Mouse (Mus musculus) gastrocnemius, adult 2 months (tissue): ENCODE data around the gene Egfr. TPM values are rescaled to one million over a fixed set of nuclear protein-coding genes. Genes with fewer than 3 reads are reported as not detected.
A peak's percentile ranks its signal among the peaks of the same experiment; 100 is the strongest.

Experiments used
- DNase-seq: peaks from one replicate; pipeline ENCODE4 v3.0.0; 2022
- H3K27ac ChIP-seq: fragments of 200-600 bp; 2 replicates; pipeline ENCODE4 v1.8.1; 2022; ENCODE audit warnings: mild to moderate bottlenecking
- H3K4me3 ChIP-seq: fragments of 200-600 bp; 2 replicates; pipeline ENCODE4 v1.8.1; 2022; ENCODE audit warnings: mild to moderate bottlenecking, moderate library complexity
- CTCF ChIP-seq: fragments of 200-600 bp; IDR thresholded peaks from 2 replicates; pipeline ENCODE4 v1.8.1; 2022; ENCODE audit warnings: antibody characterized with exemption, mild to moderate bottlenecking, moderate library complexity
- intact Hi-C: fragments of 180-260 bp; cut with DNase I; formaldehyde crosslinking; loops from one replicate; pipeline ENCODE4 v1.15.1; 2025
- long read RNA-seq, 2 experiments: library from polyadenylated mRNA; stranded (forward); transcript quantifications; one replicate each; pipeline ENCODE4 v2.0.0; 2021
- total RNA-seq, 2 experiments: library from RNA; stranded (reverse); gene quantifications; 2 replicates each; pipeline ENCODE4 v1.2.3; 2021

Gene Egfr
- total RNA-seq = 10 to 100 TPM; 12.2 to 14.7 TPM
- long read RNA-seq, experiment 1, partial matches to known transcripts = 0 of 2 reads
- long read RNA-seq, experiment 1, other reads (novel, unspliced or antisense) = 0 of 2 reads
- long read RNA-seq, experiment 2, partial matches to known transcripts = 0 of 1 reads
- long read RNA-seq, experiment 2, other reads (novel, unspliced or antisense) = 1 of 1 reads

DNA sequence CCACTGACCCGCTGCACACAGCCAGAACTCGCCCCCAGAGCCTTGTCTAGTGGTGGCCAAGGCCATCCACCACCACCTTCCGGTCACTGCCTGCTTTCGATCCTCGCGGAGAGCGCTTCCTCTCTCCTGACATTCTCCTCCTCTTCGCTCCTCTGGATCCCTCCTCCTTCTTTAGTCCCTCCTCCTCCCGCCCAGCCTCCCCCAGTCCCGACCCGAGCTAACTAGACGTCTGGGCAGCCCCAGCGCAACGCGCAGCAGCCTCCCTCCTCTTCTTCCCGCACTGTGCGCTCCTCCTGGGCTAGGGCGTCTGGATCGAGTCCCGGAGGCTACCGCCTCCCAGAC lies at the start of gene Egfr:
Gene Egfr (plus strand): TSS at position 197 of the 342 bp plus-strand sequence.
- Histone ChIP-seq H3K27ac (peak within 1 kb of the TSS; percentile 91), H3K4me3 (peak within 1 kb of the TSS; percentile 78)
- DNase-seq = peak; percentile 88
- TF ChIP-seq CTCF = no peak
- intact Hi-C loops = loop anchor here (5.0 kb wide), 2 partner anchors 115 to 225 kb away; no protein-coding TSS in a partner anchor

DNA sequence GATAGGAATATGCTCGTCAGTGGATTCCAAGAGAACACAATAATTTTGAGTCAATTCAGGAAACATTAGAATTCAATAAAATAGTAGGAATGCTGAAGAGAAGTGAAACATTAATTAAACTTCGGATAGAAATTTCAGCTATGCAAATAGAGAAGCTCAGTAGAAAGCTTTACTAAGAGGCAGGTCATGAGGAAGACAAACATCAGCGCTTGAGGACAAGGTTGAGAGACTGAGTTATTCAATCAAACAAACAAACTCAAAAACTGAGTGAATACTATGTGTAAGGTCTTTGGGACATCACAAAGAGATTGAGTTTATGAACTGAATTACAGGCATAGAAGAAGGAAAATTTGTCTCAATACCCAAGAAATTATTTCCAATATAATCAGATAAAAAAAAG lies 48.8 kb upstream of the Egfr start:
- Histone ChIP-seq H3K27ac (no peak overlapping the region), H3K4me3 (no peak overlapping the region)
- TF ChIP-seq CTCF = no peak
- intact Hi-C loops = no loop called here
- DNase-seq = no peak

DNA sequence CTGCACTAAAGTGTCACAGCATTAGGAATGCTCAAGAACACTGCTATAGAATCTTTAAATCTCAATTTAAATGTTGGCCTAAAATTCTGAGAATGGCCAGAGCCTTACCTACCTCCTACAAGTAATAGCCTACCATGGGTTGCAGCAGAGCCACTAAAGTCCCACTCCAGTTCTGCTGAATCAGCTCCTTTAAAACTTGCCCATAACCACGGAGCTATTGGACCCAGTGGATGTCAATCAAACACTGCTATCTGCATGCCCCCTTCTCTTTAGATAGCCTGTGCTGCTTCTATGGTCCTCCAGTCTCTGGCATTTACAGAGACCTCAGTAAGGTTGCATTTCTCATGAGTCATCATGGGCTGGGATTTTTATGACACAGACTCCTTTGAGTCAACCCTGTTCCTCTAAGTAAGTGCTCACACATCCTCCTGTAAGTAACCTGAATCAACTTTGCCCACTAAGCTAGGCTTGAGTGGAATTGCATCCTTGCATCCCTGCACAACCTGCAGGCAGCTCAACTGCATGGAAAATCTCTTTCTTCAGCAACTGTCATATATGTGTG lies 16.8 kb upstream of the Egfr start:
- no peak for DNase-seq
- Histone ChIP-seq H3K27ac (no peak overlapping the region), H3K4me3 (no peak overlapping the region)
- intact Hi-C loops = no loop called here
- no peak for TF ChIP-seq CTCF

DNA sequence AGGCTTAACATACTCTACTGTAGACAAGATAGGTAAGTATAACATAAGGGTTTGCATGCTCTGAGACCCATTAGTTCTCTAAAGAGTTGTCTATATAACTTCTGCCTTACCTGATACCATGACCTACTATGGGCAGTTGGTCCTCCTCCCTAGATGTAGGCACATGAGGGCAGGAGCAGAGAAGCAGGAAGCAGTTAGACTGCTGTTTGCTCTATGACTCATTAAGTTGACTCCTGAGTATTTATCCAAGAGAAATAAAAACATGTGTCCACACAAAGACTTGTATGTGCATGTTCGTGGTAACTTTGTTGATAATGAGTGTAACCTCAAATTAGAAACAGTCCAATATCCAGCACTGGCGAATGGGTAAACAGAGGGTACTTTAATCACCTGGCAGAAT lies 14.7 kb upstream of the Egfr start:
- no peak overlapping the region for H3K27ac ChIP-seq
- intact Hi-C loops = no loop called here
- H3K4me3 ChIP-seq = no peak overlapping the region
- DNase-seq = no peak
- TF ChIP-seq CTCF = no peak

DNA sequence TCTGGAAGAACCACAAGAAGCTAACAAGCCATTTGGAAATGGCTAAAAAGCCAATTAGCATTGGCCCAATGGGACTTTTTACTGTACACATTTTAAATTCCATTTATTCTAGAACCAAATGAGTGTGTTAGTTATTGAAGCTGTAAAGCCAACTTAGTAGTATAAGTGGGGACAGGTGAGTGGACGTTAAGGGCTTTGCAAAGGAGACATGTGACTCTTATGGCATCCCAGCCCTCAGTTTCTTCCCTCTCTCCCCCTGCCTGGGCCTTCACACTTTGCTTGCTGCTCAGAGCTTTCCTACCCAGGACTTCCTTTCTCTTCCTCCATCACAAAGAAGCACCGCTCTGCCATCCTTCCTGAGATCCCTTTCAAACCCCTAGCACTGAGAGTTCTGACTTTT lies 13.3 kb upstream of the Egfr start:
- no peak overlapping the region for H3K27ac ChIP-seq
- intact Hi-C loops = no loop called here

DNA sequence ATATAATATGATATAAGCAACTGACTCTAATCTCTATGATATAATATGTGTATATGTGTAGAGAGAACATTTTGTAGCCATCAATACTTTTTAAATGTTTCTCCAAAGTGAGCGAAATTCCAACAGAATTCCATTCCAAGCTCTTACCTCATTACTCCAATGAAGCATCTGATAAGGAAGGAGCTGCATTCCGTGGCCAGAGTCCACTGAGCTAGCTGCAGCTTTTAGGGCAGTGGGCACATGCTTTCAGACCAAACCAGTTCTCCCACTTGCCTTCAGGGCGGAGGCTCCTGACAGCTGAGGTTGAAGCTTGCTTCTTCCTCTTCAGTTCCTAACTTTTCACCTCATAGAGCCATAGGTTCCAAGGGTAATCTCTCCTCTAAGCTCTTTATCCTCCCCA lies 12.8 kb upstream of the Egfr start:
- Histone ChIP-seq H3K4me3 (no peak overlapping the region), H3K27ac (no peak overlapping the region)
- intact Hi-C loops = no loop called here
- no peak for DNase-seq
- no peak for TF ChIP-seq CTCF

More for the DNA sequence above, 13.3 kb upstream of the Egfr start:
- DNase-seq = no peak
- TF ChIP-seq CTCF = no peak
- no peak overlapping the region for H3K4me3 ChIP-seq

DNA sequence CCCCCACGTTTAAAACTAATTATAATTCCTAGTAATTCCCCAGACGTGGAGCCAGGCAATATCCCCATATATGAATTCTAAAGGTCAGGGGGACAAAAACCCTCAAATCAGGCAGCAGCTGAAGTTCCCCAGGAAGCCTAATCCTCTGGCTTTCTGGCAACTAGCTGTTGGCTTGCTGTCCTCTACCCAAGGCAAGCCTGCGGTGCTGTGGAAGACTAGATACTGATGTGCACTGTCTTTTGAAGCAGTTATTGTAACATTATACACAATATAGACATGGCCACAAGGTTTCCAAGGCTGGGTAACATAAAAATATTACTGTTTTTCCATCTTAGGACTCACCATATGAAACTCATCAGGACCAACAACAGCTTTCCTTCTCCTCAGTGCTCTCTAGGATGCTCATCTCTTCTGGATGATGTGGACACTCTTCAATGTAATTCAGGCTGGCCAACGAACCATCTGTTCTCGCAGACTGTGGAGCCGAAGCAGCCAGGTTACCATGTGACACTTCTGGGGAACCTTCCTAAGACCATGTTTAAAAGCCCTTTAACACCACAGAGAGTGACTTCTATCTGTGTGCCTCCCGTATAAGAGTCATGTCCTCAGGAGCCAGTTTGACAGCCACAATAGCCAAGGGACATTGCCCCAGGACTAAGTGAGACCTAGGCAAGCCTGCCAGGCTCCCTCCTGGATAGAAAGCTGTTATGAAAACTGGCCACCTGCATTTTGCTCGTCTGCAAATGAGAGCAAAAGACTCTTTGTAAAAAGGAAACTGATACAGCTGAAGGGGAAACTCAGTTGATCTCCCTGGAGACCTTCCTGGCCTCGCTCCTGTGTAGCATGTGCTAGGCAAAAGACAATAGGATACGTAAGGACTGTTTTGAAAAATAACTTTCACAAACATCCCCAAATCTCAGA lies 11.1 kb upstream of the Egfr start:
- DNase-seq = peak; percentile 22
- intact Hi-C loops = no loop called here
- TF ChIP-seq CTCF = no peak
- no peak overlapping the region for H3K4me3 ChIP-seq
- no peak overlapping the region for H3K27ac ChIP-seq

DNA sequence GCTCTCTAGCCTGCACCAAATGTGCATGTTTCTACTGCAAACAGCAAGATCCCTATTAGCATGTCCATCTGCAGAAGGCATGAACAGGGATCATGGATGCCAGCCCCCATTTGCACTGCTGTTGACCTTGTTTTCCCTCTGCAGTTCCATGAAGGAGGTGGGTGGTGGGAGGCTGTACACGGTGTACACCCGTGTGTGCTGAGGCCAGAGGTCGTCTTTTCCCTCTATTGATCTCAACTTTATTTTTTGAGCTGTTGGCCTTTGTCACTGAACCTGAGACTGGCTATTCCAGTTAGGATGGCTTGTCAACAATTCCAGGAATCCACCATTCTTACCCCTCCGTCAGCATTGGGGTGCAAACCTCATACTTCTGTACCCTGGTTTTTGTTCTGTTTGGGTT lies 9.8 kb upstream of the Egfr start:
- no peak overlapping the region for H3K27ac ChIP-seq
- DNase-seq = no peak
- H3K4me3 ChIP-seq = no peak overlapping the region
- no peak for TF ChIP-seq CTCF
- intact Hi-C loops = no loop called here

DNA sequence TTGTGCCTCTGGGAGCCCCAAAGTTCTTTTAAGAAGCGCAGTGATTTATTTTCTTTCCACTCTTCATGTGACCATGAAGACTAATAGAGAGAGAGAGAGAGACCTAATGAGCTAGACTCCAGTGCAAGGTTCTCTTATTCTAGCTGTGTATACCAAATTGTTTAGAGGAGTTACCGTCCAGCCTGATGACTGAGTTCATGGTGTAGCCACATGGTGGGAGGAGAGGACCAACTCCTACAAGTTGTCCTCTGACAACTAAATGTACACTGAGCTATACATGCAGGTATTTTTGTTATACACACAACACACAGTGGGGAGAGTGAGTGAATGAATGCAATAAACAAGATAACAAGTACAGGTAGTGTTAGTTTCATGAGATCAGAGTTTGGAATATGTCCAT lies 9.2 kb upstream of the Egfr start:
- intact Hi-C loops = no loop called here
- Histone ChIP-seq H3K4me3 (no peak overlapping the region), H3K27ac (no peak overlapping the region)
- DNase-seq = no peak
- no peak for TF ChIP-seq CTCF

DNA sequence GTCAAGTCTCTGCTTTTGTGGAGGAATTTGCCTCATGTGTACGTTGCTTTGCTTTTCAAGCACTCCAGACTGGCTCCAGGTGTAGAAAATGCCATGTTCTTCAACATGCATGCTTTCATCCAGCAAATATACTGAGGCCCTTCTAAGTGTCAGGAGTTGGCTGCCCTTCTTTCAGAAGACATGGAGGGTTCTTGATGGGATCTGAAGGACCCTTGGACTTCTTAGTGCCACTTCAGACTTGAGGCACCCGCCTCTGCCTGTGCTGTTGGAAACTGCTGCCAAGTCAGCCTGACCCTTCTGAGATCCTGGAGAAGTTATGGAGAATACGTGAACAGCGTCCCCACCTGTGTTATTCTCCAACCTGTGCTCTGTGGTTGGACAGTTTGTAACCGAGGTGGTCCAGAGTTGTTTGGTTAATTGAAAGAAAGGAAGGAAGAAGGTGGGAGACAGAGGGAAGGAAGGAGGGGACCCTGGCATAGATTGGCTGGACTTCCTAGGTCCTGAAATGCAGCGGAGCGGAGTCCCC lies 483 bp upstream of the Egfr start:
- Histone ChIP-seq H3K4me3 (peak overlapping the region; percentile 78), H3K27ac (peak overlapping the region; percentile 91)
- no peak for TF ChIP-seq CTCF
- intact Hi-C loops = loop anchor here (5.0 kb wide), 2 partner anchors 116 to 224 kb away; no protein-coding TSS in a partner anchor
- no peak for DNase-seq

DNA sequence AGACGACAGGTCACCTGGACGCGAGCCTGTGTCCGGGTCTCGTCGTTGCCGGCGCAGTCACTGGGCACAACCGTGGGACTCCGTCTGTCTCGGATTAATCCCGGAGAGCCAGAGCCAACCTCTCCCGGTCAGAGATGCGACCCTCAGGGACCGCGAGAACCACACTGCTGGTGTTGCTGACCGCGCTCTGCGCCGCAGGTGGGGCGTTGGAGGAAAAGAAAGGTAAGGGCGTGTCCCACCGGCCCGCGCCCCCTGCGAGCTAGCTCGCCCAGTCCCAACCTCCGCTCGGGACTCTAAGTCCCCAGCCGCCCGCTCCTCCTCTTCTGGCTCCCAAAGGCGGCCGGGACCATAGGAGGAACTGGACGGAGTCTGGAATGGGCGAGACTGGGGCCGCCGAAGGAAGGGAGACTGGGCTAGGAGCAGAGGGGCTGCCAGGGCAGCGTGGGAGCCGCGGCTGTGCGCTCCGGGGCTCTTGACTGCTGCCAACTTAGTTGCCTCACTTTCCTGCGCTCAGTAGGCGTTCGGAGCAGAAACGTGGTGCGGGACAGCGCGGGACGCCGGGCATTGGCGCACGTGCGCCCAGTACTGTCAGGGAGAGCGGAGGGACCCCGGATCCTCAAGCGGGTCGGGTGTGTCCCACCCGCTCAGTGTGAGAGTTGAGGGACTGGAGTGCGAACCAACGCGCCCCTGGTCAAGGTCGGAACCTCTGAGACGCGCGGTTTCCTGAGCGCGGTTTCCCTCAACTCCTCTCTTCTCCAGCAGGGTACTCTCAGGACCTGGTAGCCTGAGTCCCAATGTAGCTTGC lies 548 bp downstream of the Egfr start:
- peak; percentile 67 for DNase-seq
- TF ChIP-seq CTCF = peak; percentile 18; the same call in 1 of the 2 replicates
- peak overlapping the region; percentile 78 for H3K4me3 ChIP-seq
- peak overlapping the region; percentile 91 for H3K27ac ChIP-seq
- intact Hi-C loops = loop anchor here (5.0 kb wide), 2 partner anchors 115 to 225 kb away; no protein-coding TSS in a partner anchor
